Mouse (Mus musculus) testis, postnatal 10 days (tissue): ENCODE results near the gene Glg1.

ENCODE experiments used
- DNase-seq: peaks from one replicate; pipeline ENCODE4 v3.0.0; 2021; ENCODE audit warnings: low spot score

The Glg1 gene

DNA sequence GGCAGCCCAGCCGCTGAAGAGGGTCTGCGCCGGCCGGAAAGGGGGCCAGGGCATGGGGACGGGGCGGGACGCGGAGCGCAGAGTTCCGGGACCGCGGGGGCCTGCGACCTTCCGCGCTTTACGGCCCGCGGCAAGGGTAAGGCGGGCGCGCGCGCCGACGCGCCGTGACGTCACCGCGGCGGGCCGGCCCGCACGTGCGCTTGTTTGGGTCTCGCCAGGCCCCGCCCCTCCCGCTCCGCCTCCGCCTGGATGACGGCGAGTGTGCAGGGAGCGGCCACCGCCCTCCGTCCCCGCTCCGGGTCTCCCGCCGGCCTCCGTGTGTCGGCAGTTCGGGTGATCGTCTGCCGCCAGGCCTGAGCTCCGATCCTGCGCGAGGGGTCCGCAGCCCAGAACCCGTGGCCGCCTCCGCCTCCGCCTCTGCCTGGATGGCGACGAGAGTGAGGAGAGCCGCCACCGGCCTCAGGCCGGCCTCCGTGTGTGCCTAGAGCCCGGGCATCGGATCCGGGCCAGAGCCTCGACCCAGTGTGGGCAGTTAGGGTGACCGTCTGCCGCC lies 113.5 kb downstream of the Glg1 start:
- DNase-seq = peak; percentile 98

DNA sequence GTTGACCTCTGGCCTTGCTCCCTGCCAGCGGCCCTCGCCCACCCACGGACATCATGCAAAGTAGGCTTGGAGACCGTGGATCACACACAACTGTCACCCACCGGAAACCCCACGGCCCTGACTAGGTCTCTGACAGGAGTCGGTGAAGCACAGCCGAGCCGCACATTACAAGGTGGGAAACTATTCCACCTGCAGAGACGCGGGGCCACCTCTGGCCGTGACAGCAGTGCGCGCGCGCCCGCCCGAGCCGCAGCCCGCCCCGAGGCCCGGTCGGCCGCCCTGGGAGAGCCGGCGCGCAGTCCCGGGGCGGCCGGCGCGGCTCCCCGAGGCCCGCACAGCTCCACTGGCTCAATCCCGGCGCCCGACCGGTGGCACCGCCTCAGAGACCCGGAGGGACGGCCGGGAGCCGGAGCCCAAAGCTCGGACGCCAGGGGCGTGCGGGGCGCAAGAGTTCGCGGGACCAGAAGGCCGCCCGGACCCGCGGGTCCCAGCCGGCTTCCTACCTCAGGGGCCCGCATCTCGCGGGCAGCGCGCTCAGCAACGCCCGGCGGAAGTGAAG lies 114.0 kb downstream of the Glg1 start:
- peak; percentile 57 for DNase-seq

DNA sequence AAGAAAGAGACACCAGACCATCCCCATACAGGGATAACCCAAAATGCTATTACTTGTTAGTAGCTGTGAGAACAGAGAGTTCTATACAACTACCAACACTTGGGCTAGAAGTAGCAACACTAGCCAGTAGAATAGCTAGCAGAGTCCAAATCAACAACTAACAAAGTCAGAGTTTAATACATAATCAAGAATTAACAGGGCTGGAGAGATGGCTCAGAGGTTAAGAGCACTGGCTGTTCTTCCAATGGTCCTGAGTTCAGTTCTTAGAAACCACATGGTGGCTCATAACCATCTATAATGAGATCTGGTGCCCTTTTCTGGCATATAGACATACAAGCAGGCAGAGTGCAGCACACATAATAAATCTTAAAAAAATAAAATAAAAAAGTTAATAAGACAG lies 116.5 kb downstream of the Glg1 start:
- no peak for DNase-seq

DNA sequence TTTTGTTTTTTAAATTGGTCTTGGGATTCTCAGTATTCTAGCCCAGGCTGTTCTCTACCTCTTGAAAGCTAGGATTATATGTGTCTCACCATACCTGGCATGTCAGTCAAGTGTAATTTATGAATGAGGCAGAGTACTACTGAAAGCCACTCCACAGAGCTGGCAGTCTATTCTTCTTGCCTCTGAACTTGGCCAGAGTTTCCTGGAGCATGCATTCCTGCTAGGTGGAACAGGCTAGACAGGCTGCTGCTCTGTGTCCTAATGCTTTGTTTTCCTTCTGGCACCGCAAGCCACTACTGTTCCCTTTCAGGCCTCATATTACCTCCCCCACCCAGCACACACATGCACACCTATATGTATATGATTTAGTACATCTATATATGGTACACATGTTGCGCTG lies 128.3 kb downstream of the Glg1 start:
- DNase-seq = no peak

DNA sequence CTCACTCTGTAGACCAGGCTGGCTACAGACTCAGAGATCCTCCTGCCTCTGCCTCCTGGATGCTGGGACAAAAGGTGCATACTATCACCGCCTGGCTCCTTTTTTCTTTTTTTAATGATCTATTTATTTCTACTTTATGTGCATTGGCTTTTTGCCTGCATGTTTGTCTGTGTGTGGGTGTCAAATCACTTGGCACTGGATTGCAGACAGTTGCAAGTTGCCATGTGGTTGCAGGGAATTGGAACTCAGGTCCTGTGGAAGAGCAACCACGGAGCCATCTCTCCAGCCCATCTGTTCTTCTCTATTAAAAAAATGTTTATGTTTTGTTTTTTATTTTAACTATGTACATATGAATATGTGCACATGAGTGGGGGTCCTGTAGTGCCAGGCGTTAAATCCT lies 139.5 kb downstream of the Glg1 start:
- DNase-seq = no peak

DNA sequence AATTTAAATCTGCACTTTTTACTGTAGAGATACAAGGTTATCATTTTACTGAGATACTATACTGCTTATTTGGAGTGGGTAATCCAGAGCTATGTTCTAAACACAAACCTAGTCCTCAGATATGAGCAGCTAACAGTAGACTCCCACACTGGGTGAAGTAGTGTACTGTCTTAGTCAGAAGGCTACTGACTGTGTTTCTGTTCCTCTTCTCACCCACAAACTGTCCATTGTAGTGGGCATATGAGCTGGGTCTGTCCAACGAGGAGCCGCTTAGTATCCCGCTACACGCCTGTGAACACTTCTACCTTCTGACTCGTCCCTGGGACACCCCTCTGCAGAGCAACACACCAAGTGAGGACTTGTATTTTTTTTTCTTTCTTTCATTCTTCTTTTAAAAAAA lies 144.1 kb downstream of the Glg1 start:
- DNase-seq = no peak
